Mouse (Mus musculus) cerebellum, adult 11-12 months (tissue): ENCODE measurements around the gene Zfand2b.

ENCODE experiments used
- DNase-seq: peaks from one replicate; pipeline ENCODE4 v3.0.0; 2022

Gene Zfand2b

DNA sequence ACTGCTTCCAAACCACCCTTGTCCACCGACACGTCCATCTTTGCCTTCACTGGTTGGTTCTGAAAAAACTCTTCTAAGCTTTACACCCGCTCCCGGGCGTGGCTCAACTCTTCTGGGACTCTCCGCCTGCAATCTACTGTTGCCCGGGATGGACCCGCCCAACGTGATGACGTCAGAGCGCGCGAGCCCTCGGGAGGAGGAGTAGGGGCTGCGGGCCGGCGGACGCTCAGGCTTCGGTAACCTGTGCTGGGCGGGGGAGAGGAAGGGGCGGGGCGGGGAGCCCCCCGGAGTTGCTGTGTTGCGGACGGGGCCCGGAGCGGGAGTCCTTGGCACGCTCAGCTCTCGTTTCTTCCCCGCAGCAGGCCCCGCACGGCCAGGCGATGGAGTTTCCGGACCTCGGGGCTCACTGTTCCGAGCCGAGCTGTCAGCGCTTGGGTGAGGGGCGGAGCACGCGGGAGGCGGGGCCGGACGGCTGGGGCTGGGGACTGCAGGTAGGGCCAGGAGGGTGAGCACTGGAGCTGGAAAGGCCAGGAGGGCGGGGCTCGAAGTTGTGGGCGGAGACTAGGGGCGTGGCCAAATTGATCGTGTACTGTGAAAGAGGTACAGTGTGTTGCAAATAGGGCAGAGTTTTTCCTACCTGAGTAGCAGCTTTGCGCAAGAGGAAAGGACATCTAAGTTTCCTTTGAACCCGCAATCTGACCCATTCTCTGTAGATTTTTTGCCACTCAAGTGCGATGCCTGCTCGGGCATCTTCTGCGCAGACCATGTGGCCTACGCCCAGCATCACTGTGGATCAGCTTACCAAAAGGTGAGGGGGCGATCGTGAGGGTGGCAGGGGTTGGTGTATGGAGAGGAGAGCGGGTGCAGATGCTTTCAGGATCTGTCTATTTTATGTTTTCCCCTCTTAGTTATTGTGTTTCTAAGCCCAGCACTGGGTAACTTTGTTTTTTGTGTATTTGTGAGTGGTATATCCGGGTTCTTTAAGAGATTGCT lies at the start of gene Zfand2b:
TSS of gene Zfand2b (plus strand) at position 175 of the 993 bp plus-strand sequence.
- peak; percentile 96 for DNase-seq

DNA sequence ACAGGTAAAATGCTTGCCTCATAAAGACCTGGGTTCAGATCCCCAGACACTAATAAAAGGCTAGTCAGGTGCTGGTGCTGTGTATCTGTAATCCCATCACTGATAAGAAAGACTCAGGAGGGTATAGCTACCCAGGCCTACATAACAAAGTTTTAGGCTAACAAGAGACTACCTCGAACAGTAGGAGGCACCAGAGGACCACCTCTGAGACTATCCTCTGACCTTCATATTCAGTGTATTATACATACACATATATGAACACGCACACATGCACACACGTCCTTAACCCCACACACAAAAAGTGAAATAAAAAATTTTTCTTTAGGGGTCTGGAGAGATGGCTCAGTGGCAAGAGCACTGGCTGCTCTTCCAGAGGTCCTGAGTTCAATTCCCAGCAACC lies 46.2 kb upstream of the Zfand2b start:
- no peak for DNase-seq

DNA sequence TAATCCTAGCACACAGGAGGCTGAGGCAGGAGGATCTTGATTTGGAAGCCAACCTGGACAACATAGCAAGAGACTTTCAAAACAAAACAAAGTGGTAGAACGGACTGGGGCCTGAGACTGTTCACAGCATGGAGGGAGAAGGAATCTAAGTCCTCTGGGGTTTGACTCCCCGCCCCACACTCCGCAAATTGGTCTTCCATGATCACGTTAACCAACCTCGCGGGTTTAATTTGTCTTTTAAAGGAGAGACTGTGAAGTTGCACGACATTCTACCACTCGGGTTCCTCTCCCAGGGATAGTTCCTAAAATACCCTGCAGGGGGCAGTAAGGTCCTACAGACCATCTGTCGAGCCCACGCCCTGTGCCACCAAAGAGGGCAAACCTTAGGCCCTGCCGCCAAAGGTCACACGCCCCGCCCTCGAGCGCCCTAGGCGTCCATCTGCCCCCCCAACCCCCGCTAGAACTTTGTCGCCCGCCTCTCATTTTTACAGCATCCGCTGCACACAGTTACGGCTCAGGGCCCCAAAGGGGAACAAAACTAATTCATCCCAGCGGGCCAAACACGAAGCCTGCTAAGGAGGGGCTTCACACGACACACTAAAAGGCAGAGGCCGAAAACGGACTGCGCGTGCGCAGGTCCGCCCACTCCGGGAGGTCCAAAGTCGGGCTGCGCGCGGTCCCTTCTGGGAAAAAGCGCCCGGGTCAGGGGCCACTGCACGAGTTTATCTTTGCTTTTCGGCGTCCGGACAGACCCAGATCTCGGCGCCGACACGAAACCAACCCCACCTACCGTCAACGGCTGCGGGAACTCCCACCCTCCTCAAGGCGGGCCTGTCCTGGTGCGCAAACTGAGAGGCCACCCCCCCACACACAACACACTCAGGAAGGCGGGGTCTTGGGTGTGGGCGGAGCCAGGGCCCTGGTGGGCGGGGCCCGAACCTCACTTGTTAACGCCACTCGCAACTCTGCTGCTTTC lies 43.8 kb upstream of the Zfand2b start, which contains the start of gene Nhej1:
TSS of gene Nhej1 (minus strand) at position 855 of the 976 bp plus-strand sequence.
- DNase-seq = peak; percentile 92

DNA sequence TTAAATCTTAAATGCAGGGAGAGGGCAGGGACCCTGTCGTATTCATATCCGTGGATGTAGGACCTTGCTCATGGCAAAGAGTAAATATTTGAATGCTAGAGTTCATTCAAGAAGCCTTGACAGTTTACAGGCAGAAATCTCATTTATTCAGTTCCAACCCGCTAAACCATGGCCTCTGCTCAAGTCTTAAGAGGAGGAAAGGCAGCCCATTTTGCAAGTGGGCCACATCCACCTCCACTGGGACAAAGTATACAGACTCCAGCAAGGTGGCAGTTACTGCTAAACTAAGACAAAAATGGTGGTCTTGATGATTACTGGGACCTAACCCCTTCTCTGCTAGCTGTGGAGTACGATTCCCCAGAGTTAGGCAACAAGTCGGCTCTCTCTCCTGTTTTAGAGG lies 43.0 kb upstream of the Zfand2b start:
- DNase-seq = no peak

DNA sequence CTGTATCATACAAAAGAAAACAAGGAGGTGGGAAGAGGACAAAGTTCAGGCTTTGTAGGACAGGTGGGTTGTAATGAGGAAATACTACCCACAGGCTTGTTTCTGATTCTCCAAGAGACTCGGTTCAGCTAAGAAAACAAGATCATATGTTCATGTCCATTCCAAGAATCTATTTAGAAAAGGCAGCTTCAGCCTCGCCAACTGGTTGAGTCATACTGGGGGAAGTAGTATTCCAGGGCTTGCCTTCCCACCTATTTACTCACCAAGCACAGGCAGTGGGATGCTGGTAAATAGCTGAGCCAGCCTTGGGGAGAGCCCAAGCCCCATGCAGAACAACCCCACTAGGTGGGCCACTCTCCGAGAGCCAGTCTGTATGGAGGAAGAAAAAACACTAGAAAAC lies 39.8 kb upstream of the Zfand2b start:
- no peak for DNase-seq

DNA sequence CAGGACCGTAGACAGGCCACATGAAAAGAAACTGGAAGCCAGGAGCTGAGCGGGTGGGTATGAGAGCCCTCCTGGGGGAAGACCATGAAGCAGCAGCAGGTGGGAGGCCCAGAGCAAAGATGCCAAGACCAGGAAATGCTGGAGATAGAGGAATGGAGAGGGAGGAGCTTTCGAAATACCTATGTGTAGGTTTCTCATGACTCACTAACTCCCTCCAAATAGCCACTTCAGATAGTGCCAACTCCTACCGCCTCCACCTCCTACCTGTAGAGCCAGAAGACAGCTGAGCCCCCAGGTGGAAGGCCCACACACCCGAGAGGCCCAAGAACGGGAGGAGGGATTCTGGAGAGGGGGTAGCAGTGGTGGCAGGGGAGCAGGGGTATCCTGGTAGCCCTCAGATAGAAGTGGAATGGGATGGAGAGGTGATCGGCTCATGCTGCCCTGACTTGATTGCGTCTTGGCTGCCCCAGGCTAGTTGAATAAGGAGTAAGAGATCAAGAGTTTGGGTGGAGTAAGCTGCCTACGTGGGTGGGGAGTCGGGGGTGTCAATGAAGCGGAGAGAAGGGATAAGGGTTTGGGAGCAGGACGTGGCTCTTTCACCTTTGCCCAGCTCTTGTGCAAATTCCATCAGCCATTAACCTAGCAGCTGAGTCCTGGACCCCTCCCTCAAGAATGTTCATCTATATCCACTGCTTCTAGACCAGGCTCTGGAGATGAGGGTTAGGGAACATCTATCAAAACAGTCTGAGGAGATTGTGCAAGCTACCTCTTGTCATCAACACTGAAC lies 34.8 kb upstream of the Zfand2b start, which contains the start of gene Slc23a3:
TSS of gene Slc23a3 (minus strand) at position 470 of the 787 bp plus-strand sequence.
- no peak for DNase-seq

DNA sequence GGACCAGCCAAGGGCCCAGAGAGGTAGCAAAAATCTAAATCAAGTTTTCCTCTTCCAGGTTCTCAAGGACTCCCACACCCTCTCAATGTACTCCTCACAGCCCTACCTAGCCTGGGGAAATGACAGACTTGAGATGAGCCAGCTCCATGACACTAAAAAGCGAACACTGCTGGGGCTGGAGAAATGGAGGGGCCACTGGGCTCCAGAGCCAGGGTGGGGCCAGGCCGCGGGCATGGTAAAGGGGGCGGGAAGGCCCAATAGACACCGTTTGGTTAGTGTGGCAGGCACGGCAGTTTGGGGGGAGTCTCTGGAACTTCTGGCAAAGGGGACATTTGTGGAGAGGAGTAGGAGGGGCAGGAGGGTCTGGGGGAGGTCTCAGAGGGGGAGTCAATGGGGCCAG lies 32.2 kb upstream of the Zfand2b start:
- DNase-seq = no peak

DNA sequence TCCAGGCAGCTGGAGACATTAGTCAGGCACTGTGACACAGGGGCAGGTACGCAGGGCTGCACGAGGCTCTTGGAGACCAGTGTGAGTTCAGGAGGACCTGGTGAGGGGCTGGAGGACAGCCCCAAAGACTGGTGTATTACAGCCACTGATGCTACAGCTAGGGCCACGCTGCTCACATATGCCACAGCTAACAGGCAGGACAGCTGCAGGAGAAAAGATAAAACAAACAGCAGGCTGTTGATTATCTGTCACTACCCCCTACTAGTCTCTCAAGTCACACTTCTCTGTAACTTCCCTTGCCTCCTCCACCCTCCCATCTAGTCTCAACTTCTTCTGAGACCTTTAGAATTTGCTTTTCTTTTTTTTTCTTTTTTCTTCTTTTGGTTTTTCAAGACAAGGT lies 31.7 kb upstream of the Zfand2b start:
- no peak for DNase-seq

DNA sequence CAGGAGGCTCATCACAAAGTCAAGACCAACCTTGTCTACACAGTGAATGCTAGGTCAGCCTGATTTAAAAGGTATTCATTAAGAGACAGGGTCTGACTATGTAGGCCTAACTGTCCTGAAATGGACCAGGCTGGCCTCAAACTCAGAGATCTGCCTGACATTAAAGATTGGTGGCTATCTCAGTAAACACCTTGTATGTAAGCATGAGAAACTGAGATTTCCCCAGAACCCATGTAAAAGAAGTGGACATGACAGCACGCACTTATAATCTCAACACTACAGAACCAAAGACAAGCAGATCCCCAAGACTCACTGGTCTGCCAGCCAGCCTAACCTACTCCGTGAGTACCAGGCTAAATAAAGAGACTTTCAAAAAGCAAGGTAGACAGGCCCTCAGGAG lies 30.0 kb upstream of the Zfand2b start:
- no peak for DNase-seq

DNA sequence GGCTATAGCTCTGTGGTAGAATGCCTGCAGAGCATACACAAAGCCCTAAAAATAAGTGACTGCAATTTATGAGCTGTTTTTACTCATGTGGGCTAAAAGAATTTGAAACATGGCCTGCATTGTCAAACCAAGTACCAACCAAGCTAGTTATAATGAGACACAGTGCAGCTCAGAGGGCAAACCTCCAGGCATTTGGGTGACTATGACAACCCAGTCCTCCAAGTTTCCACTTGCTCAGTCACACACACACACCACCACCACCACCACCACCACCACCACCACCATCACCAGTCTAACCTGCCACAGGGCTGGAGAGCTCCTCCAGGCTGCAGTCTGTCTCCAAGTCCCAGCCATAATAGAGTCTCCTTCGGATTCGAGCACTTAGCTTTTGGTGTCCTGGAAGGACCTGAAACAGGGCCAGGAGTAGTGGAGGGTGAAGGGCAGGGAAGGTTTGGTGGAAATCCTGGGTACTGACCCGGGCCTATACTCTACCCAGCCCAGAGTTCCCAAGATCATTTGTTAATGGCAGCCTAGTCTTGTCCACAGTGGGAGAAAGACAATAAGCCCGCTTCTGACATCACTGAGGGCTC lies 27.8 kb upstream of the Zfand2b start:
- peak; percentile 28 for DNase-seq

DNA sequence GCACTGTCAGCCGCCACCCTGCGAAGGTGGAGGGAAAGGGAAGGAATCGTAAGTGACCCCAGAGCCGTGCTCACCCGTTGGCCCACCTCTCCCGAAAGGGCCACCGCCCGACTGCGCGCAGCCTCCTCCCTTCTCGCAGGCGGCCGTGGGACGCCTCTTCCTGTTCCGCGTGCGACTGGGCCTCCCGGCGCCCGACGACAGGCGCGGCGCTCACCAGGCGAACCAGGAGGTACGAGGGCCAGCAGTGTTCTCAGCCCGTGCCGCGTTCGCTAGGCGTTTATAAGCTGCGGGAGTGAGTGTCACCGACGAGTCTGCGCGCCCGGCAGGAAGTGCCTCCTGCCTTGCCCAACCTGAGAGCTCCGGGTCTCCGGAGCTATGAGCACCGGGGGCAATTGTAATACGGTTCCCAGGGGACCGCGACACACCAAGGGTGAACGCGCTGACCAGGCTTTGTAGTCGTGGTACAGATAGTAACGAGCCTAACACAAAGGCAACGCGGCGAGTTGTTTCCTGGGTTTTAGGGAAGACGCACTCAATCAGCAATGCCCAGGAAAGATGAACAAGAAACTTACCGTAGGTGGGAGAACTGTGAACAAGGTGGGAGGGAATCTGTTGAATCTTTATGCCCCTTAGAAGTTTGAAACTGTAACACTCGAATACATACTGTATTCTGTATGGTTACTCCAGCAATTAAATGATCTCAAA lies 26.8 kb upstream of the Zfand2b start:
- peak; percentile 56 for DNase-seq

DNA sequence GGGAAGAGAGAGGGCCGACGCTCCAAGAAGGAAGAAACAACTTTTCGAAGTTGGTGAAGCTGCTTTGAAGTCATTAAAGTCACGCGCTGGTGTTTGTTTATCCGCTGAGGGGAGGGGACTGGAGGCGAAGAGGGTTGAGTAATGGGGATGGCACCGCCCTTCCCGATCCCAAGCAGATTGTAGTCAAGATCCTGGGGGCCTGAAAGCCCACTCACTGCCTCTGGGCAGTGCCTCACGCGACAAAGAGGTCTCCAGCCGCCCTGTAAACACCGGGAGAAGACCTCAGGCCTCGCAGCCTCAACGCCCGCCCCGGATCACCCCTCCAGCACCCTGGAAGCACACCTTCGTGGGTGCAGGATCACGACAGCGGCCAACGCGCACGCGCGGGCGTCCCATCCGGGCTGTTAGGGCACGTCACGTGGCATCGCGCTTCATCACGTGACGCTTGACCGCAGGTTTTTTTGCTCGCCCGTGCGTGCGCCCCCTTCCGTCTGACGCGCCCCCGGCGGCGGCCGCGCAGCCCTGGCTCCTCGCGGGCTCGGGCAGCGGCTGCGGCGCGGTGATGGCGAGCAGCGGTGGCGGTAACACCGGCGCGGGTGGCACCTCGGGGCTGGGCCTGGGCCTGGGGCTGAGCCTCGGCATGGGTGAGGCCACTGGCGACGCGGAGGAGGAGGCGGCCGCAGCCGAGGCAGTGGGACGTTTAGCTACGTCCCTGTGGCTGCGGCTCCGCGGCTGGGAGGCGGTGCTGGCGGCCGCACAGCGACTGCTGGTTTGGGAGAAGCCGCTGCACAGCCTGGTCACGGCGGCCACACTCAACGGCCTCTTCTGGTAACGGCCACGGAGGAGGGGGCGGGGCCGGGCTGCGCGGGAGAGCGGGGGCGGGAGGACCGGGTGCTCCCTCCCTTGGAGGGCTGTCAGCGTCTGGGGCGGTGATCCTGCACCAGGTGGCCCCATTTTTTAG lies 25.9 kb upstream of the Zfand2b start, which contains the start of the genes Cnppd1 and Retreg2:
TSS of gene Cnppd1 (minus strand) at position 411 of the 961 bp plus-strand sequence.
TSS of gene Retreg2 (plus strand) at position 478 of the 961 bp plus-strand sequence.
- peak; percentile 96 for DNase-seq

DNA sequence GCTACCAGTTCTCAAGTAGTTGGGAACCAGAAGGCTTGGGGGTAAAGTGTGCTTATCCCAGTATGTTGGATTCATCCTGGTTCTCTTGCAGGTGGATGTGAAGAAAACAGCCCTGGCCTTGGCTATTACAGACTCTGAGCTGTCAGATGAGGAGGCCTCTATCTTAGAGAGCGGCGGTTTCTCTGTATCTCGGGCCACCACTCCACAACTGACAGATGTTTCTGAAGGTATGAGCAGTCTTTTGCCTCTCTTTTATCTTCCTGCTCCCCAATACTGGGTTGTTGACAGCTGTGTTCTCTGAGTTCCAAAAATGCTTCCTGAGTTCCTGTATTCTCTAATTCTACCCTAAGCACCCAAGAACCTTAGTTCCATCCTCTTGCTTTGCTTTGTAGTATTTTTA lies 22.9 kb upstream of the Zfand2b start:
- DNase-seq = no peak

DNA sequence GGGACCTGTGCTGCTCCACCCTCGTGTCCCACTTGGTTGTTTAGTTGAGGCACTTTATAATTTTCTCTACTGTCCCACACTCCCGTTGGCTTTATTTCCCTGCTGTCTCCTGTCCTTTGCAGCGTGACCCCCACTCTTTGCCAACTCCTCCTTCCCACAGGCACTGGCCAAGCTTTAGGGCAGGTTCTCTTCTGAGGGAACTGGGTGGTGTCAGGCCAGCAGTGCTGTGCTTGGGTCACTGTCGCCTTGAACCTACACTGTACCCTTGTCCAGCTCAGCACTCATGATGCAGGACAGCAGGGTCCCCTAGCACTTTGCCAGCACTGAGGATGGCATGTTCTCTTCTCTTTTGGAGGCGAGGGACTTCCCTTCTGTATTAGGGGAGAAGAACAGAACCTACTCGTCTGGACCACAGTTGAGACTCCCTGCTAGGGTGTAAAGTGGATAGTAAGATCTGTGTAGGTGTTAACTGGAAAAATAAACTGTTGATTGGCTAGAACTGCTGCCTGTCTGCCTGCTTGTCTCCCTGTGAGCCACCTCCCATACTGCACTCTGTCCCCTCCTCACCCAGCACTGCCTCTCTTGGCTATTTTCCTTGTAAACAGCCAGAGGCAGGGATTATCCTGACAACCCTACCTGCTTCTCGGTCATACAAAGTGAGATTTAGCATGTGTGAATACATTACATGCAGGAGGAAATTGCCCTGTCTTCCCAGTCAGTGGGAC lies 20.9 kb upstream of the Zfand2b start:
- DNase-seq = no peak

DNA sequence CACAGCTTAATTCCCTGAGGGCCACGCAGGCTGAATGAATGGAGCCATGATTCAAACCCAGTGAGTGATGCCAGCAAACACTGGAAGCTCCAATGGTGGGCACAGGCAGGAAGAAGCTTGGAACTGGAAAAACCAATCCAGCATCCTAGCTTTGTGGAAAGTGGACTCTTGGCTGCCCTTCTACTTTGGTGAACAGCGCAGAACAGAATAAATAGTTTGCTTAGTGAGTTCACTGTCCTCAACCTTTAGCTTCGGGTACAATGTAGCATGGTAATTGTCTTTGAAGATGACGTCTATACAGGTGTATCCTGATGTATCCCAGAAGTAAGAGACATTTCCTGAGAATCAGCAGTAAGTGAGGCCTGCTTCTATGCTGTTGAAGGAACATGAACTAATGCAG lies 19.7 kb upstream of the Zfand2b start:
- no peak for DNase-seq

DNA sequence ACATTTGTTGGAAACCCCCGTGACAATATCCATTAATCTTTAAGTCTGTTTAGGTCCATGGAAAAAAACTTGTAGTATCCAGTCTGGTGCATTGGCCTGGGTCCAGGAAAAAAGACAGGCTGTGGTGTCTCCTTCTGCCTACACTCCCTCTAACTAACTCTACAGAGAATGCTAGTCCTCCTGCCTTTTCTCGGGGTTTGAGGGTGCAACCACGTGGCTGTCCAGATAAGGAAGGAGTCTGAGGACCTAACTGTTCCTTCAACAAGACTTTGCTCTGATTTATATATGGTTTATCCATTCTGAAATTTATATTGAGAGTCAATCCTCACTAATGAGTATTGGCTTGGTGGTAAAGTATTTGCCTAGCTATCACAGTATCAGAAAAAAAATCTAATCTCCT lies 12.6 kb upstream of the Zfand2b start:
- DNase-seq = no peak

DNA sequence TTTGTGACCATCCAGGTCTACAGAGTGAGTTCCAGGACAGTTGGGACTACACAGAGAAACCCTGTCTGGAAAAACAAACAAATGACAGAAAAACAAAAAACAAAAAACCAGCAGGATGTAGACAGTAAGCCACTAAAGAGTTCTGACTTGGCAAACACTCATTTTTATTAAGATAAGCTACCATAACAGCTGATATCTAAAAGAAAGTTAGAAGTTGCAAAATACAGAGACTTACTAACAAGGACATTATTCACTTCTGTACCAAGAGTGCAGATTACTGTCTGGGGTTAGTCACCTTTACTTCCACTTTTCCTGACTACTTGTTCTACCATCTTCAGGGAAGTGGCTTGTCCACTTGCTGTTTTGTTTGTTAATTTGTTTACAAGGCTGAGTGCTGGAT lies 9.5 kb upstream of the Zfand2b start:
- no peak for DNase-seq

DNA sequence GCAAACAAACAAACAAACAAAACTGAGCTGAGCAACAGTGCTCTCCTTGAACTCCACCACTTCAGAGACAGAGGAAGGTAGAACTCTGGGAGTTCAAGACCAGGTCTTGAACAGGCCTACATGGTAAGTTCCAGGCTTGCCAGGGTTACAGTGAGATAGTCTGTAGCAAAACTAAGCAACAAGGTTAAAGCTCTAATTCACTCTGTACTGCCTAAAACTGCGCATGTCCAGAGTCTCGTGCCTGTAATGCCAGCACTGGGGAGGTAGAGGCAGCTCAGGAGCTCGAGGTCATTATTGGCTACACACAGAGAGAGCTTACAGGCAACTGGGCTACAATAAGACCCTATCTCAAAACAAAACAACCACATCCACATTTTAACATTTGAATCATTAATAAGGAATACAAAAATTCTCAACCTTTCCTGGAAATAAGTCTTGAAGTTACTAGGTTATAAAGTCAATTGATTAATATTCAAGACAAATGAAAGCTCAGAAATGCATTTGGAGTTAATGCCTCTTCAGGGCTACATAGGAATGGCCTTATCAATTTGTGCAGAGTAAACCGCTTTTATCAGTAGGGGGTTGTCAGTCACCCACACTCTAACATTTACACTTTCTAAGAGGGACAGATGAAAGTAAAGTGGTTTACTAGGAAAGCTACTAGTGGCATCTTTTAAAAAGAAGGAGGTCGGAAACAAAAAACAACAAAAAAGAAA lies 8.7 kb upstream of the Zfand2b start:
- DNase-seq = no peak

DNA sequence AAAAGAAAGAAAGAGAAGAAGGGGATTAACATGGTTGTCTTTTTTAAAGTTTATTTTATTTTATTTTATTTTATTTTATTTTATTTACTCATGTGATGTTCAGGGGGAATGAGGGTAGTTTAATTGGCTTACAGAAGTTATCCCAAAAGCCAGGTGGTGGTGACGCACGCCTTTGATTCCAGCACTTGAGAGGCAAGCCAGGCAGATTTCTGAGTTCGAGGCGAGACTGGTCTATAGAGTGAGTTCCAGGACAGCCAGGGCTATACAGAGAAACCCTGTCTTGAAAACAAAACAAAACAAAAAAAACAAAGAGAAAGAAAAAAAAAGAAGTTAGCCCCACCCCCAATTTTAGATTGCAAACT lies 8.2 kb upstream of the Zfand2b start:
- no peak for DNase-seq
